Mouse (Mus musculus): ENCODE data around the gene Mrps6.
"Not testable (repeated sequence)": the region's sequence is repeated elsewhere in the genome, so short reads cannot be mapped to it uniquely, and the experiment has no call there.

Gene Mrps6

GRCm38 (mm10) chr16:92064801-92065200 is 6.7 kb downstream of the Mrps6 start:
- DNase-seq, result no peak

DNA sequence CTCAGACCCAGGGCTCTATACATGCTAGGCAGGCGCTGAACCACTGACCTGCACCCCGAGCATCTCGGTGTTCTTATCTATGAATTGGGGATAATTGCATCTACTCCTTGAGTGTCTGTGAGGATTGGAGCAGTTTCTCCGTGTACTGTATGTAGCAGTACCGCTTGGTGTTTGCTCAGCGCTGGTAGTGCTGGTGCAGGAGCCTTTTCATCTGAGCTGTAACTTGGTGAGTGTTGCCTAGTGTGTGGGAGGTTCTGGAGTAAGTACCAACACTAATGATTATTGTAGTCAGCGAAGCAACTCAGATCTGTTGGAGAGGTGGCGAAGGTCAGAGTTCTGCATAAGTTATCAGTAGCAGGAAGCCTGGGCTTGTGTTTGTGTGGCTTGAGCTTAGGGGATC is 12.3 kb downstream of the Mrps6 start:
- DNase-seq, result no peak

GRCm38 (mm10) chr16:92076797-92077196 is 18.7 kb downstream of the Mrps6 start:
- no peak for DNase-seq

DNA sequence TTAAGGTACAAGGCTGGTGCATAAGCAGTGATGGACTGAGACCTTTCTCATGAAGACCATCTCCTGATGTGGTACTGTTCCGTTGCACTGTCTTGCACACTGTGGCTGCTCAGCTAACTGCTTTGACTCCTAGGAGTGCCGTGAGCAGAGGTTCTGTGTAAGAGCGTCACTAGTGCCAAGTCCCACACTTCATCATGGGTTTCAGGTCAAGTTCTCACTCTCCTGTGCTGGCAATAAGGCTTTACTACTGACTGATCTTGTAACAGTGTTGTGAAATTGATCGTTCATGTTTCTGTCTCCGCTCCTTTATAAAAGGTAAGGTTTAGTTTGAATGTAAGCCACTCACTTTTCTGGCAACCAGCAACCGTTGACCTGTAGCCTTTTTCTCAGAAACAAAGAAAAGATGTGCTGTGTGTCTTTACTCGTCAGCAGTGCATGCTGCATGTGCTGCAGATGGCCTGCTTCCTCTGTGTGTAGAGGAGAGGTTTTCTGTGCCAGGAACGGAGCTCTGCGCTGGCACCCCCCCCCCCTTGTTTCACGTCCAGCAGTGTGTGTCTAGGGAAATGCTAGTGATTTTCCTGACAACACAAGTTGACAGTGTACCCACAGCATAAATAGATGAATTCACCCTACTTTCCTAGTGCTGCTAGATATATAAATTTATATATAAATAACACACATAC is 25.8 kb downstream of the Mrps6 start:
- no peak for DNase-seq

DNA sequence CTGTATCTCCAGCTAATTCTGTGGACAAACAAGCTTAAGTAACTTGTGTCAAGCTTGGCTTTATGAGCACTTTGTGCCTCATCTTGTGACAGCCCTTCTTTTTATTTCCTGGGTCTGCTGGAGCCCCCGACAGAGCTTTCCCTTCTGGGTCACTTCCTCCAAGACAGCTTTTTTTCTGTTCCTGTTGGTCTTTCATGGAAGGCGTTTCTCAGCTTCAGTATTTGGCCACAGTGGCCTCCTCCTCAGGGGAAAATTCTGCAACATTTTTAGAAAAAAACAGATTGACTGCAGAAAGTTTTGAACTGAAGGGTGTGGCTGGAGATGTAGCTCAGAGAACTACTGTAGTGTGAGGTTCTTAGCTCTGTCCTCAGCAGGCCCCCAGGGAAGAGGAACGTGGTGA is 31.2 kb downstream of the Mrps6 start:
- DNase-seq, result no peak

GRCm38 (mm10) chr16:92091876-92092275 is 33.8 kb downstream of the Mrps6 start:
- DNase-seq, result no peak

GRCm38 (mm10) chr16:92098351-92099051 is 40.4 kb downstream of the Mrps6 start:
- no peak for DNase-seq

DNA sequence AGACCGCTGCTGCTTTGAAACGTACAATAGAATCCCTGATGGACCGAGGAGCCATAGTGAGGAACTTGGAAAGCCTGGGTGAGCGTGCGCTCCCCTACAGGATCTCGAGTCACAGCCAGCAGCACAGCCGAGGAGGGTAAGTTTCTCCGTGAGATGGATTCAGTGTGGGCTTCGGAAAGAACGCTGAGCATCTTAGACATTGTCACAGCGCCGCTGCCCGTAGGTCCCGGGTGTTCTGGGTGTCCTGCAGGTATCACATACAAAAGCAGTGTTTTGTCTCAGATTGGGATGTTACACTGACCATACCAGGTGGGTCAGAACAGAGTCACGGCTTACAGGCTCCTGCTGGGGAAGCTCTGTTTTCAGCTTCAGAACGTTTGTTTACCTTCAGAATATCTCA is 41.5 kb downstream of the Mrps6 start:
- DNase-seq, result no peak

DNA sequence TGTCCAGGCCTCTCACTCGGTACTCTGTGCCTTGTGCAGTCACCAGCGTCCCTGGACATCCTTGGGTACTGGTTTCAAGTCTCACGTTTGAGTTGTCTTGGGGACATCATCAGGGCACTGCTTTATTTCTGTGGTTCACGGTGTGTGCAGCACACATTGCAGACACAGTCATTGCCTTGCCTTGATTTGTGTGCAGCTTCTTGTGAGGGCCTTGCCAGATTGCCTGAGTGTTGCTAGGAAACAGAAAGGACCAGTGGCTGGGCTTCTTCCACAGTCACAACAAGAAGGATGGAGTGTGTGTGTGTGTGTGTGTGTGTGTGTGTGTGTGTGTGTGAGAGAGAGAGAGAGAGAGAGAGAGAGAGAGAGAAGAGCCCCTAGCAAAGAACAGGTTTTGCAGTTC is 42.0 kb downstream of the Mrps6 start:
- DNase-seq, result no peak

GRCm38 (mm10) chr16:92102115-92102514 is 44.0 kb downstream of the Mrps6 start:
- DNase-seq, result no peak

GRCm38 (mm10) chr16:92102931-92103330 is 44.9 kb downstream of the Mrps6 start:
- DNase-seq, result not testable (repeated sequence)

DNA sequence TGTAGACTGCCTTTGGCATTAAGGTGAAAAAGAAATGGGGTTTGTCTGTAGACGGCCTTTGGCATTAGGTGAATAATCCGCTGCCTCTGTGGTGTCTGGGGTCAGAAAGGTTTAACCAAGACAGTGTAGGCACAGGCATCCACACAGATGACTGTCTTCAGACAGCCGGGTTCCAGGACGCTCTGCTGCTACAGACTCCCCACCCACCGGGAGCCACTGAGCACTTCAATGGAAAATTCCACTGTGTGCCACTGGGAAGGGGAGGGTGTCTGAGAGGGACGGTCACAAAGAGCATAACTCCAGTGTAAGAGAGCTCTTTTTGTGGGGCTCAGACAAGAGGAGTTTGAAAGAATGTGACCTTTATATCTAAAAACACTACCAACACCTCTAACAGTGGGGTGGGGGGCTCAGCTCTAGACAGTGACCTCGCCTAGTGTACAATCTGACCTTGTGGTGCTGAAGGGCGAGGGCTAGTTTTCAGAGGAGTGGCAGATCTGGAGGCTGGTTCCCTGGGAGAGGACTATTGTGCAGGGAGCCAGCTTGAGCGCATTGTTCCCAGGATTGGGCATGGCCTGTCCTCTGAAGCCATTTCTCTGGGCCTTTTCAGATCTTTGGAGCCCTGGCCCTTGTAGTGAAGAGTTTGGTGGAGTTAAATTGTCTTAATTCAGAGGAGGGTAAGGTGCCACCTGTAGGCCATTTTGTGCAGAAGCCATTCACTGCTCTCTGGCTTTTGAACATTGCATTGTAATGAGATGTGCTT is 45.7 kb downstream of the Mrps6 start:
- no peak for DNase-seq

GRCm38 (mm10) chr16:92104332-92104590 is 46.2 kb downstream of the Mrps6 start:
- no peak for DNase-seq

- DNase-seq, result no peak
Measured at GRCm38 (mm10) chr16:92104951-92105350, 46.9 kb downstream of the Mrps6 start.

DNA sequence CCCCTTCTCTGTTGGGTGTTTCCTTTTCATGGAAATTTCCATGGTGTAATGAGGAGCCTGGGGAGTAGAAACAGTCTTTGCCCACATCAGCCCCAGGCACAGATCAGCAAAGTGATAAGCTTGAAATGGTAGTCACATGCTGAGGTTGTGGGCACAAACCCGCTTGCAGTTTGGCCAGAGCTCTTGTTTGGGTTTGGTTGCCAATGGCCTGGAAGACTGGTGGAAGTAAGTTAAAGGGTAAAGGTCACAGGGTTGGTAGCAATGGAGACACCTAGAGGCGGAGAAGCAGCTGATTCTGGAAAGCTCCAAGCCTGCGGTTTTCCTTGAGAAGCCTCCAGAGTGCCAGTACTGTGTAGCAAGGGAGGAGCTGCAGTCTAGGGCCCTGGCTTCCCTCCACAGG is 47.6 kb downstream of the Mrps6 start:
- DNase-seq, result no peak

GRCm38 (mm10) chr16:92107346-92107745 is 49.3 kb downstream of the Mrps6 start:
- DNase-seq, result no peak

- DNase-seq, result no peak
Measured at GRCm38 (mm10) chr16:92114706-92115241, 56.7 kb downstream of the Mrps6 start.

- DNase-seq, result peak; percentile 56
Measured at GRCm38 (mm10) chr16:92115611-92116421, 57.7 kb downstream of the Mrps6 start.

GRCm38 (mm10) chr16:92117337-92118209 is 59.5 kb downstream of the Mrps6 start:
- DNase-seq, result no peak

GRCm38 (mm10) chr16:92119013-92119515 is 61.0 kb downstream of the Mrps6 start:
- DNase-seq, result no peak

DNA sequence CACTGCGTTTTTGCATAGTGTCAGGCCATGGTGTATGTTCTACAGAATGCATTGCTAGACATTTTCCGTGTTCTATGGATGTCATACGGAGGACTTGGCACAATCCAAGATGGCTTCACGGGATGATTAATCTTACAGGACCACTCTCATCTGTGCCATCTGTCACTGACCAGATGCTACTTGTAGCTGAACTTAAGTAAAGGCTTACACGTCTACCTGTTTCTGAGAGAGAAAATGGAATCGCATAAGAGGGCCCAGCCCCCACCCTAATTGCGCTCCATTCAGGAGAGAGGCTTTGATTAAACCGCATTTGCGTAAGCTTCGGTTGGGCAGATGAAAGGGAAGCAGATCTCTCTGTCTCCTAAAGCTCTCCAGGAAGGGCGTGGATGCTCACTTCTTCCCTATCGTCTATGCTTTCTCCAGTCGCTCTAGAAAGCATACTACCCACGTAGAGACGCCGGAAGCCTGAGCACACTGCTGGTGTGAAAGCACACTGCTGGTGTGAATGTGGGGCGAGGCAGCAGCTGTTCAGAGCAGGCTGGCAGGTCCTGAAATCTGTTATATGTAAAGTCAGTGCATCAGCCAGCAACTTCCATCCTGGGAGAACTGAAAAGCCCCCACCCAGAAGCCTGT is 62.9 kb downstream of the Mrps6 start:
- DNase-seq, result no peak

Data from liver (tissue).